Mouse (Mus musculus) spleen, postnatal 10 days (tissue): ENCODE measurements at regions not wholly inside any gene's neighbourhood (a gene's known extent, or its start where the extent isn't known, plus 50 kb on each side); places are given as distances from the start of the nearest gene placed in this dataset.

Experiments used
- DNase-seq, 2 experiments: peaks; one replicate each; pipeline ENCODE4 v3.0.0; 2021 to 2022; ENCODE audit warnings: low spot score in 2 of 2

DNA sequence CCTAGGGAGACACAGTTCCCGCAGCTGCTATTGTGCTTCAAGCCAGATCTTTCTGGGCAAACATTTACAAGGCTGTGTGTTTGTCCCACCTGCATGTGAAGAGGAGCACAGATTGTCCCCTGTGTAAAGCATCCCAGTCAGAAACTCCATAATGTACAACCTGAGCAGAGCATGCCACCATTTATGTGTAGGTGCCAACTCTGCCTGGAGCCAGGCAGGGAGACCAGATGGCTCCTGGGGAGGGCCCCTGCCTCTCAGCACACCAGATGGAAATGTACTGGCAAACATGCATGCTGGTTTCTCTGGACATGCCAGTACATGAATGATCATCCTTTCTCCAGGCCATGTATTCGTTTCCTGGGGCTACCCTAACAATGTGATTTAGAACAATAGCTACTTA is 98.6 kb upstream of the Foxp3 start:
- DNase-seq, result no peak

DNA sequence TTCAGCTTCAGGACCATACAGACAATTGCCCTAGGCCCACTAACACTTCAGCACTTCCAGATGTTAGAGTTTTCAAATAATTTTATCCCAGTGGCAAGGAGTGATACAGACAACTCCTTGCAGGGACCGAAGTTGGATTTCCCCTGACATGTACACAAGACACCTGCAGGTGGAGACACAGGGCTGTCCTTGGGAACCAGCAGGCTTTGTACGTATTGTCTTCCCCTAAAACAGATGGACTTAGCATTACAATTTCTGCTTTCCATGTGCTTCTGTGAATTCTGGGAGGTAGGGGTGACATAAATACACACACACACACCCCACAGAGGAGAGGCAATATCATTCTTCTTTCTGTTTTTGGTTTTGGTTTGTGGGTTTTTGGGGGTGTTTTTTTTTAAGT is 98.2 kb upstream of the Usp27x start:
- peak in 1 of 2 experiments; percentile 11 for DNase-seq

DNA sequence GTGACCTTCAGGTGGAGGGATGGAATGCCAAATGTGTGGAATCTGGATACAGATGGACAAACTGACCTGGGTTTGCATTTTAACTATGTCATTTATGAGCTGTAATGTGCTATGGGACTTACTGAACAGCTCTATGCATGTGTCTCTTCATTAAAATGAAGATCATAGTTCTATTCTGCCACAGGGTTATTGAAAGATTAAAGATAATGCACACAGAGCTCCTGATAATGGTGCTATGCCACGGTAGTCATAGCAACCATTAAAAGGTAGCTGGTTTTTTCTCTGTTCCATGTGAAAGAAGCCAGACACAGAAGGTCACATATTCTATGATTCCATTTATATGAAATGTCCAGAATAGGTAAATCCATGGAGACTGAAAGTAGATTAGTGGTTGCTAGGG is 94.2 kb upstream of the Usp27x start:
- no peak for DNase-seq

DNA sequence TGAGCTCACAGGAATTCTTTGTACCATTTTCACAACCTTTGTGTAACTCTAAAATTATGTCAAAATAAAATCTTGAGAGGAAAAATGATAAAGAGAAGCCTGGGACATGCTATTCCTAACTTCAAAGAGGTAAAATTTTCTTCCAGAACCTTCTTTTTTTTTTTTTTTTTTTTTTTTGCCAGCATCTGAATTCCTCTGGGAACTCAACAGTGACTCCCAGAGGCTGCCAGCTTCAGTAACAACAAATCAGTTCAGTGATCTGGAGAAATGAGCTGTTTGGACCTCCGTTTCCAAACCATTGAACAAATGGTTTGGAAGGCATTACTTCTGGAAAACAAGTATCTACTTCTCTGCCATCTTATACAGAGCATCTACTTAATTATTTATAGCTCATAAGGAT is 92.4 kb upstream of the Usp27x start:
- no peak for DNase-seq

DNA sequence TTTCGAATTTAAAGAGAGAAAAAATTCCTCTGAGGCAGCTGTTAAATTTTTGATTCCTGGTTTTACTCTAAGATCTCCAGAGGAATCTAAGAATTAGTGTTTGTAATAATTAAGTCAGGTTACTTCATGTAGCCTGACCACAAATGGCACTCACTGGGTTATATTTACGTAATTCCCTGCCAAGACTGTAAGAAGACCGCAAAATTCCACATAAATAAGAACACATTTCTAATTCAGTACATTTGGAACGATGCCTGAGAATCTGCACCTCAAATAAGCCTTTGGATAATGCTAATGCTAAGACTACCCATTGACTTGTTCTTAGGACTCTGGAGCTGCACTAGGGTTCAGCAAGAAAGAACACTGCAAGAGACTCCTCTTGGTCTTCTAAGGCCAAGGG is 81.2 kb upstream of the Usp27x start:
- DNase-seq, result no peak

DNA sequence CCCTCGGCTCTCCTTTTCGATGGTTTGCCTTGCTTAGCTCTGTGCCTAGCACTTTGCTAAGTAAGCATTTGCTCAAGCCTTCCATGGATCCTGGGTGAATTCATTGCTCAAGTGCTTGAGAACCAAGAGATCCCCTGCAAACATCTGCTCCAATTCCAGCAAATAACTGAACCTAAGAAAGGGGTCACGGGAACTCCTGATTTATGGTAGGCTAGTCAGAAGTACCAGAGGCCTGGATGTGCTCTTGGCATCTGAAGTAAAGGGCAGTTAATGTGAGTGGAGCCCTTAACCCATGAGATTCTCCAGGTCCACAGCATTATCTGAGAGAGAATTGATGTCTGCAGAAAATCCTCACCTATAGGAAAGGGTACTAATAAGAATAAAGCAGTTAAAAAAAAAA is 69.4 kb upstream of the Usp27x start:
- no peak for DNase-seq

DNA sequence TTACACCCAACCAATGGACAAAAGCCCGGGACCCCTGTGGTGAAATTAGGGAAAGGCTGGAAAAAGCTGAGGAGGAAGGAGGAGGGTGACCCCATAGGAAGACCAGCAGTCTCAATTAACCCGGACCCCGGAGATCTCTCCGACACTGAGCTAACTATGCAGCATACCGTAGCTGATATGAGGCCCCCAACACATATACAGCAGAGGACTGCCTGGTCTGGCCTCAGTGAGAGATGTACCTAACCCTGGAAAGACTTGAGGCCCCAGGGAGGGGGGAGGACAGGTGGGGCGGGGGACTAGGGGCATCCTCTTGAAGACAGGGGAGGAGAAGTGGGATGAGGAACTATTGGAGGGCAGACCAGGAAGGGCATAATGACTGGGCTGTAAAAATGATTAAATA is 69.0 kb upstream of the Usp27x start:
- DNase-seq, result no peak

DNA sequence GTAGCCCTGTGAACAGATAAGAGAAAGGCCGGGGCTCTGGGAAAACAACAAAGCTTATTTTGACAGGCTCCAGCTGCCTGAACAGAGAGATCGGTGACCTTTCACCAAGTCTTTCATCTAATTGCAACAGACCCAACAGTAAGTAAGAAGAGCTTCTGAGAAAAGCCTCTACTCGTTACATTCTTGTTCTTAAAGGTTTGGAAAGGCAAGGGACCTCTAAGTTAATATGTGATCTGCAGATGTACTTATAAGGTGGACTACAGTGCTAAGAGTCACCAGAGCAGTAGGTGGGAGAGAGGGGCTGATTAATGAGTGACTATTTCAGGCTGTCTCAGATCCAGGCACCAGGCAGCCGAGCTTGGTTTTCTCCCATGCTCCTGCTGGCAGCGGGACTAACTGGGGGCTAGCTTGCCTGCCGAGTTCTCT is 68.4 kb upstream of the Usp27x start:
- DNase-seq, result no peak

DNA sequence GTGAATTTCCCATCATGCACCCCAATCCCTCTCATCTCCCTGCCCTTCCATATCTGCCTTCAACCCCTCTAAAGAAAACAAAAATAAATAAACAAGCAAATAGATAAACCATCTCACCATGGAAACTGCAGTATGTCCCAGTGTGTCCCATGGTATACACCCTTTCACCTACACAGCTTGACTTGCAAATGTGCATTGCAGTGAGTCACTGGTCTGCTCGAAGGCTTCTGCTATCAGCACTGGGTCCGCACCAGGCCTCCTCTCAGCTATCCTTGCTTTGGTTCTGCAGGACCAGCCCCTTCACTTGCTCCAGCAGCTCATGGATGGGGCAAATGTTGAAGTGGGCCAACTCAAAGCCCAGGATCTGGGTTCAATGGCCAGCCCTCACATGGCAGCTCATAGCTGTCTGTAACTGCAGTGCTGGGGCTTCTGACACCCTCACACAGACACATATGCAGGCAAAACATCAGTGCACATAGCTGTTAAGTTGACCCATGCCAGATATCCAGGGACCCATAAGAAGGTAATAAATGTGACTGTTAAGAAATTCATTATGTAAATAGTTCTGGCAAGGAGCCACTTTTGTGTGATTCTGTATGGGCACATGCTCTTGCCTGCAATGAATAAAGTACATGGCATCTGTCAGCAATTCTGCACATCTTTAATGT is 59.9 kb upstream of the Usp27x start:
- DNase-seq, result no peak

DNA sequence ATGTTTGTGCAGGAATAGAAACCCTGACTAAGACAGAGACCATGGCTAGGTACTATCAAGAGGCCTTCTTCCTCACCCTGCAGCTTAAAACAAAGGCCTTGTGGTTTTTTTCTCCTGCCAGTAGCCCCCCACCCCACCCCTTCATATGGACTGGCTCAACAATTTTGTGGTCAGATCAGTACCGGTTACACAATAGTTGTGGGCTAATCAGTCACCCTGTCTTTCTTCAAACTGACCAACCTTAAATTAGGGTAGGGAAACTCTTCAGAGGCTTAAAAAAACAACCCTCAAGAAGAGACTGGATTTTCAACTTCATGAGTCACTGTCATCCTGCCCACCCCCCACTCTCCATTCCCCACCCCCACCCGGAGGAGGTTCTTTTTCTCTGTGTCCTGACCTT is 58.6 kb upstream of the Usp27x start:
- DNase-seq, result no peak

DNA sequence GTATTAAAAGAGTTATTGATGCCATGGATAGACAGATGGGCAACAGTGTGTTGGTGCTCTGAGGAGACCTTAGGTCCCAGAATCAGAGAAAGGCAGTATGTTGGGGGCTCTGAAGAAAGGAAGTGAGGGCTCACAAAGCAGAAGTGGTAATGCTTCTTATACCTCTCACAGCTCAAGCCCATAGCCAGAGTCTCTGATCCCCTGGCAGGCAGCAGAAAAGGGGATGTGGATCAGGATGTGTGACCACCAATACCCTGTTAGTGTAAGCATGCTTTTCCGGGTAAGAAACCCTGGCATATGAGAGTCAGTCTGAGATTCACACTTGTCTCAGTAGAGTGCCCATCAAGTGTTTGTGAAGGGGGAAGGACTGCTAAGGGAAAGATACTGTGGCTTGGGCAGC is 54.8 kb upstream of the Usp27x start:
- DNase-seq, result no peak

DNA sequence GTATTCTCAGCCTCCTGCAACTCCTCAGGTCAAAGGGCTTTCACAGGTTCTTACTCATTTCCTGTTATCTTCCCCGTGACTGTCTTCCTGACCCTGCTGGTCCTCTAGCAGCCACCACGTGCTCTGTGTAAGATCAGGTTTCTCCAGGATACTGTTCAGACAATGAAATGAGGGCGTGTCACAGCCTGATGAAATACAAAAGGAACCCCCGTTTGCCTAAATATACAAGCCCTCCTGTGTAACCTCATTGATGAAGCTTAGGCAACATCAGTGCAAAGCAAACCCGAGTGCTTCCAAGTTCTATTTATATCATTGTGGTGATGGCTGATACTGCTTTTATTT is 53.9 kb upstream of the Usp27x start:
- no peak for DNase-seq

DNA sequence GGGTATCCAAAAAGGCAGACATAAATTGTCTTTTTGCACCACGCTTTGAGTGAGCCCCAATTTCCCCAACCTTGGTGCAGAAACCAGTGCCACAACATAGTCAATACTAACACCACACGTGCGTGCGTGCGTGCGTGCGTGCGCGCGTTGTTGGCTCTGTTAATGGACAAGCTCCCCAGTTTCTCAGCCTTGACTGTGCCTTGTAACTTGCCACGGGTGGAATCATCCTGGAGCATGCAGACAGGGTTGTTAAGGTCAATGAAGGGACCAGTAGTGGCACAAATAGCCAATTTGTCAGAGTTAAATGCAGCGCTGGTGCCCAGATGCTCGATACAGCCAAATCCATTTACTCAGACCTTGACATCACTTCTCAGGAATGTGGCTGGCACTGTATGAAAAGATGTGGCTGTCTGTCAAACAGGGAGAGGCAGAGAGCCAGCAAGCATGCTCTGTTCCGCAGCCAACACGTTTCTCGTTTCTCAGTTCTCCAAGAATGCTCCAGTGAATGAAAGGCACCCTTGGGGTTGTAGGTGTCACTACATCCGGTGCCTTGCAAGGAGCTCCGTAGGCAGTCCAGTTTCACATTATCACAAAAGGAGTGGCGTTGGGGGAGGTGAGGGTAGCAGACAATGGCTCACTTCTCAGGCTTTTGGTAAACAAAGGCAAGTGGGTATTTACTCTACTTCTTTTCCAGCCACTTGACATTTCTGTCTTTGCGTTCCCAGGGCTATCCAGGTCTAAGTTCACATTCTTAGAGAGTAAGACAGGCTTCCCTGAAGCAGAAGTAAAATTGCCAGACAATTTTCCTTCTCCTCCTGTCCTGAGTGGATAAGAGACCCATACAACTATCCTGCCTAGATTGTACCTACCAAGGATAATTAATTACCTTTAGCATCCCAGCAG is 53.2 kb upstream of the Usp27x start:
- no peak for DNase-seq
